Mouse (Mus musculus): ENCODE results near the gene Med26. TPM values are rescaled to one million over a fixed set of nuclear protein-coding genes. Genes with fewer than 3 reads are reported as not detected.

Med26 gene
- polyA plus RNA-seq, 1 experiment: 3.1 TPM

DNA sequence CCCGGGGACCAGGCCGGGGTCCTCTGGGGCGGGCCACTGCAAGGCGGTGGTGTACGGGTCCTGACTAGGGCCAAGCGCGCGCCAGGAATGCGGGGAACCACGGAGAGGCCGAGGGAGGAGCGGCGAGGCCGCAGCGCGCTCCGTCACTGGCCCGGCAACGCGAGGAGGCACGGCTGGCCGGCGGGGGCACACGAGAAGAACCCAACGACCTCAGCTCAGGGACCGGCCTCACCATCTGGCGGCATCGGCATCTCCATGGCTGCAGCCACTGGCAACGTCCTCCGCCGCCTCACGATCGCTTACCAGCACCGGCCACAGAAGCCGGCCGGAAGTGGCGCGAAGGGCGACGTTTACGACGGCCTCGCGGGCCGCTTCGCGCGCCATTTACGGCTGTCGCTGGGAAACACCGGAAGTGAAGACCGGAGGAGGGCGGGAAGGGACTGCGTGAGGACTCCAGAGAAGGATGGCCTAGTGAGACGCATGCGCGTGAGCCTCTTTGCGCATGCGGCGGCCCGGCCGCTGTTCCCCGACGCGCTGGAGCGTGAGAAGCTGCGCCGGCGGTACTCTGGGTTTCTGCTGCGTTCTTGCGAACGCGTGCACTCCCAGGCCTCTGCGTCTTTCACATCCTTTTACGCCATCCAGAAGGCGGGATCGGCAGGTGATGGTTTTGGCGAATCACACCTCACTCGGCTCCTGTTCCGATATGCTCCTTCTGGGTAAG is 73.1 kb downstream of the Med26 start, which contains the start of gene Cherp:
TSS of gene Cherp (minus strand) at position 401 of the 721 bp plus-strand sequence.
- Histone ChIP-seq H3K36me3 (ENCODE audit: control insufficient read depth) (peaks cover 47% of the 10 kb centered on the region), H3K4me3 (replicated peaks) (peak within 1 kb of the TSS; percentile 90), H3K9me3 (ENCODE audit: control insufficient read depth, low read length) (no peaks in the 10 kb centered on the region), H3K4me1 (ENCODE audit: control insufficient read depth) (peaks cover 44% of the 10 kb centered on the region), H3K27me3 (ENCODE audit: control insufficient read depth) (no peaks in the 10 kb centered on the region)
- no peak for TF ChIP-seq GATA1 (IDR thresholded peaks at IDR 0.05; ENCODE audit: low read length)
- TF ChIP-seq TAL1 (IDR thresholded peaks at IDR 0.05; ENCODE audit: low read length): no peak

DNA sequence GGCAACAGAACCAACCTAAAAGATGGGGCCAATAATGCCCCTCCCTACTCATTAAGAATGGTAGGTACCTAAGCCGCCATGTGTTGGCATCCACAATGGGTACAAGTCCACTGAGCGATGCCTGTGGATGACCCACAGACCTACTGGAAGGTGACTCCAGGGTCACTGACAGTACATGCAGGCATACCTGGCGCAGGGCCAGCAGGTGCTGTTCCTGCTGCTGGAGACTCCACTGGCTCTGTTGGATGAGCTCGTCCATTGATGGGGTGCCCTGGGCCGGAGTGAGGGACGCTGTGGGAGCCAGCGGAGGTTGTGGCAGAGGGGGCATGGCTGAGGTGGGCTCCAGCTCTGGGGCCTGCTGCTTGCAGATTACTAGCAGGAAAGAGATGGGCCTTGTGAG is 77.4 kb downstream of the Med26 start:
- peaks cover 79% of the 10 kb centered on the region for H3K36me3 ChIP-seq (ENCODE audit: control insufficient read depth)
- H3K4me1 ChIP-seq (ENCODE audit: control insufficient read depth): peaks cover 34% of the 10 kb centered on the region
- H3K4me3 ChIP-seq (replicated peaks): no peak overlapping the region
- H3K27me3 ChIP-seq (ENCODE audit: control insufficient read depth): no peaks in the 10 kb centered on the region
- TF ChIP-seq GATA1 (IDR thresholded peaks at IDR 0.05; ENCODE audit: low read length) (no peak), TAL1 (IDR thresholded peaks at IDR 0.05; ENCODE audit: low read length) (no peak)
- no peaks in the 10 kb centered on the region for H3K9me3 ChIP-seq (ENCODE audit: control insufficient read depth, low read length)

DNA sequence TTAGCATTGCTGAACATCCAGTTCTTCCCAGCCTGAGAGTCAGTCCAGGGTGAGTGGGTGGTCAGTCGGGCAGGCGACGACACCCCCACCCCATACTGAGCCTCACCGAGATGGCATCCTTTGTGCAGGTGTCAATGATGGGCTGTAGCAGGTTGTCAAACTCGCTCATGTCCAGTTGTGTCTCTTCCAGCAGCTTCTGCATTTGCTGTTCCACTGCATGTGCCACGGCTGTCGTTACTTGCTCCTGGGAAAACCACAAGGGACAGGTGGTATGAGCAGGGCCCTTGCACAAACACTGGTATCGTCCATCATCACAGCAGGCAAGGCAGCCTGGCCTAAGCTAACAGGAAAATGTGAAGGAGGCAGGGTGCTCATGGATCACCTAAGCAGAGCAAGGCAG is 78.1 kb downstream of the Med26 start:
- Histone ChIP-seq H3K9me3 (ENCODE audit: control insufficient read depth, low read length) (no peaks in the 10 kb centered on the region), H3K27me3 (ENCODE audit: control insufficient read depth) (no peaks in the 10 kb centered on the region), H3K4me3 (replicated peaks) (no peak overlapping the region), H3K36me3 (ENCODE audit: control insufficient read depth) (peaks cover 86% of the 10 kb centered on the region), H3K4me1 (ENCODE audit: control insufficient read depth) (peaks cover 29% of the 10 kb centered on the region)
- TF ChIP-seq GATA1 (IDR thresholded peaks at IDR 0.05; ENCODE audit: low read length) (no peak), TAL1 (IDR thresholded peaks at IDR 0.05; ENCODE audit: low read length) (no peak)

DNA sequence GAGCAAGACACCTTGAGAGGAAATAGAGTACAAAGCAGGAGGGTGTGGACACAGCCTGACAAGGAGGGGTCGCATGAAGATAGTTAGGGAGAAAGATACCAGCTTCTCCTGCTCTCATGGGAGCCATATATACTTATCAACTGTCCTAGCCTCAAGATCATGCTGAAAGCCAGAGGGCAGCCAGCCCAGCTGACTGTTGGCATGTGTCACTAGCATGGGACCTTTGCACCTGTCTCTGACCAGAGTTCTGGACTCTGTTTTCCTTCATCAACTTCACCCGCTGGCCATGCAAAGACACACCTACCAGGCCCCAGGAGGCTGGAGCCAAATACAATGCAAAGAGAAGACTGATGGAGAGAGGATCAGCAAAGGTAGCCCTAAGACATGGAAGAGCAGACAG is 78.8 kb downstream of the Med26 start:
- peaks cover 25% of the 10 kb centered on the region for H3K4me1 ChIP-seq (ENCODE audit: control insufficient read depth)
- no peaks in the 10 kb centered on the region for H3K9me3 ChIP-seq (ENCODE audit: control insufficient read depth, low read length)
- no peak overlapping the region for H3K4me3 ChIP-seq (replicated peaks)
- H3K36me3 ChIP-seq (ENCODE audit: control insufficient read depth): peaks cover 93% of the 10 kb centered on the region
- H3K27me3 ChIP-seq (ENCODE audit: control insufficient read depth): no peaks in the 10 kb centered on the region
- no peak for TF ChIP-seq GATA1 (IDR thresholded peaks at IDR 0.05; ENCODE audit: low read length)
- no peak for TF ChIP-seq TAL1 (IDR thresholded peaks at IDR 0.05; ENCODE audit: low read length)

DNA sequence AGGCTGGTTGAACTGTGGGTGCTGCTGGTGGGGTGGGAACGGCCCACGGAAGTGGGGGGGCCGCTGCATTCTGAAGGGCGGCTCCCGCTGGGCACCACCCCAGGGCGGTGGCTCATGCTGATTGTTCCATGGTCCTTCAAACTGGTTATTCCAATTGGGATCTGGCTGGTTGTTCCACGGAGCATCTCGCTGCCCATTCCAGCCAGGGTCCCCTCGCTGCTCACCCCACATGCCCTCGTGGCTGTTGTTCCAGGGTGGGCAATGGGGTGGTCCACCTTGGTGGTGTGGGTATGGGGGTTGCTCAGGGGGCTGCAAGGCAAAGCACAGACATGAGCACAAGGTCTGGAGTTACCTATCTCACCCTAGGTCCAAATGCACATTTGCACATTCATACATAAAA is 83.9 kb downstream of the Med26 start:
- Histone ChIP-seq H3K36me3 (ENCODE audit: control insufficient read depth) (peaks cover 100% of the 10 kb centered on the region), H3K4me1 (ENCODE audit: control insufficient read depth) (no peaks in the 10 kb centered on the region), H3K9me3 (ENCODE audit: control insufficient read depth, low read length) (no peaks in the 10 kb centered on the region), H3K4me3 (replicated peaks) (no peak overlapping the region), H3K27me3 (ENCODE audit: control insufficient read depth) (no peaks in the 10 kb centered on the region)
- TF ChIP-seq GATA1 (IDR thresholded peaks at IDR 0.05; ENCODE audit: low read length): no peak

DNA sequence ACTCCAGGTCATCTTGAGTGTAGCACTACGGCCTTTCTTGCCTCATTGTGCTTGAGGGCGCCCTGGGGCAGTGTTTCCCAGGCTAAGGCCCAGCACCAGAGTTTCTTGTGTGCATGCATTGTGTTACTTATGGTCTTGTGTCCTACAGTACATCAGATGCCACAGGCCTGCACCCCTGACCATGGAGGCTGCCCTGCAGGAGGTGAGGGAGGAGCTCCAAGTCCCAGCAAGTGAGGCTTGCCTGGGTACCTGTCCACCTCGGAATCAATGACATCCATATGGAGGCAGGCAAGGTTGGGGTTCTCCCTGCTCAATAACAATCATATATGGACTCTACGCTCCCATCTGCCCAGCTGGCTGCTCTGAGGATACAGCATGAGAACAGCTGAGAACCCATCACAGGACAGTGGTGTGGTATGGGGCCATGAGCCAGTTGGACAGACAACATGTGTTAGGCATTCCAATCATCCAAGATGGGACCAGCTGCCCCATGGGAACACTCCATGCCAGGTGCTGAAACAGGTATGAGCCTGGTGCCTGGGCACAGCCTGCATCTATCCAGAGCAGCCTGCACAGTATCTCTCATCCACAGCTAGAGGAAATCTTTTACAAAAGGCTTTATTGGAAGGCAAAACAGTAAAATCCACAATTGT is 88.1 kb downstream of the Med26 start:
- Histone ChIP-seq H3K27me3 (ENCODE audit: control insufficient read depth) (no peaks in the 10 kb centered on the region), H3K9me3 (ENCODE audit: control insufficient read depth, low read length) (no peaks in the 10 kb centered on the region), H3K36me3 (ENCODE audit: control insufficient read depth) (peaks cover 78% of the 10 kb centered on the region)

DNA sequence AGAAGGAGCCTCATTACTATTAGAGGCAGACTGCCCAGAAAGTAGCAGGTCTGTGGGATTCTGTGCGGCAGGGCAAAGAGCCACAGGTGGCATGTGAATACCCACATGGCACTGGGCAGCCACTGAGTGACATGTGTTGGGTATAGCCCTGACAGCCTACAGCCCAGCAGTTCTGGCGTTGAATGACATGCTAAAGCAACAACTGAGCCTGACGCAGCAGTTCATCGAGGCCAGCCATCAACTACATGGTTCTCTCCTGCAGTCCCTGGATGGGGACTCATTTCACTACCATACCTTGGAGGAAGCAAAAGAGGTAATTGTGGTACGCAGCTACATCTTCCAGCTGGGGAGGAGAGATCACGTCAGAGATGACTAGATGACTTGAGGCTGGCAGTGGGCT is 89.6 kb downstream of the Med26 start:
- Histone ChIP-seq H3K4me3 (replicated peaks) (no peak overlapping the region), H3K27me3 (ENCODE audit: control insufficient read depth) (no peaks in the 10 kb centered on the region), H3K4me1 (ENCODE audit: control insufficient read depth) (no peaks in the 10 kb centered on the region), H3K36me3 (ENCODE audit: control insufficient read depth) (peaks cover 74% of the 10 kb centered on the region), H3K9me3 (ENCODE audit: control insufficient read depth, low read length) (peaks cover 3% of the 10 kb centered on the region)
- no peak for TF ChIP-seq GATA1 (IDR thresholded peaks at IDR 0.05; ENCODE audit: low read length)
- no peak for TF ChIP-seq TAL1 (IDR thresholded peaks at IDR 0.05; ENCODE audit: low read length)

More for the DNA sequence above, 88.1 kb downstream of the Med26 start:
- H3K4me1 ChIP-seq (ENCODE audit: control insufficient read depth): no peaks in the 10 kb centered on the region
- no peak overlapping the region for H3K4me3 ChIP-seq (replicated peaks)
- TF ChIP-seq TAL1 (IDR thresholded peaks at IDR 0.05; ENCODE audit: low read length) (no peak), GATA1 (IDR thresholded peaks at IDR 0.05; ENCODE audit: low read length) (no peak)

DNA sequence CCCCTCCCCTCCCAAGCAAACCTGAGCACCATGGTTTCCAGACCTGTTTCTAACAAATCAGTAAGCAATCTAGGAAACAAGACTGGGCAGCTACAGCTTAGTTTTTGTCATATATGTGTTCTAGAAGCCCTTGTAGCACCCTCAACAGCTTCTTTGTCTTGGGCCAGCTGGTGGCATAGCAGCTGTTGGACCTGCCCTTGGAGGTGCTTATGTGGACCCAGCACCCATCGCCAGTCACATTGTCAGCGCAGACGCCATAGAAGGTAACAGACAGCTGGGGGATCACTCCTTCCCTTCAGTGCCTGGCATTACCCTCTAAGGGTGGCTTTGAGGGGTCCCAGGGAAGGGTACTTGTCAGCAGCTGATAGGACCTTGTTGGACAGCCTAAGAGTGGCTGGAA is 90.3 kb downstream of the Med26 start:
- no peaks in the 10 kb centered on the region for H3K4me1 ChIP-seq (ENCODE audit: control insufficient read depth)
- H3K4me3 ChIP-seq (replicated peaks): no peak overlapping the region
- TF ChIP-seq GATA1 (IDR thresholded peaks at IDR 0.05; ENCODE audit: low read length): no peak
- no peak for TF ChIP-seq TAL1 (IDR thresholded peaks at IDR 0.05; ENCODE audit: low read length)
- peaks cover 72% of the 10 kb centered on the region for H3K36me3 ChIP-seq (ENCODE audit: control insufficient read depth)
- H3K27me3 ChIP-seq (ENCODE audit: control insufficient read depth): no peaks in the 10 kb centered on the region
- peaks cover 3% of the 10 kb centered on the region for H3K9me3 ChIP-seq (ENCODE audit: control insufficient read depth, low read length)

DNA sequence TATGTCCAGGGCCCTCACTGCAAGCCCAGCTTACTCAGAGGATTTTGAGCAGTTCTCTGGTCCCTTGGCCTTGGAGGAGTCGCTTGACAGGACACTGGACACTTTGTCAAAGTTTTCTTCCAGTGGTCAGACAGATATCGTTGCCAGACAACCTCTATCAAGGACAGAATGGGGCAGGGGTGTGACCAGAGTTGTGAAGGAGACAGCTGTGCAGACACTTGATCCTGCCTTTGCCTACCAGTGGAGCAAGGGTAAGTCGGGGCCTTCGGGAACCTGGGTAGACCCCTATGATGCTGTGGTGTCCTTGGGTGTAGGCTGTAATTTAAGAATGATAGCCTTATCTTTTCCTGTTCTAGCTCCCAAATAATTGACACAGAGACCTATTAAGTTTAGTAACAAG is 92.8 kb downstream of the Med26 start:
- H3K9me3 ChIP-seq (ENCODE audit: control insufficient read depth, low read length): peaks cover 3% of the 10 kb centered on the region
- H3K27me3 ChIP-seq (ENCODE audit: control insufficient read depth): no peaks in the 10 kb centered on the region
- H3K4me1 ChIP-seq (ENCODE audit: control insufficient read depth): peaks cover 11% of the 10 kb centered on the region
- TF ChIP-seq GATA1 (IDR thresholded peaks at IDR 0.05; ENCODE audit: low read length) (no peak), TAL1 (IDR thresholded peaks at IDR 0.05; ENCODE audit: low read length) (no peak)
- no peak overlapping the region for H3K4me3 ChIP-seq (replicated peaks)
- peaks cover 55% of the 10 kb centered on the region for H3K36me3 ChIP-seq (ENCODE audit: control insufficient read depth)
